Mouse (Mus musculus): ENCODE measurements around the gene Stk26. TPM values are rescaled to one million over a fixed set of nuclear protein-coding genes. Genes with fewer than 3 reads are reported as not detected.

Gene Stk26
- polyA plus RNA-seq (2014; fragmentation: Illumina TruSeq; extraction: RNeasy Lipid Tissue Mini Kit (QIAGEN cat#74804); ENCODE audit: low replicate concordance) = 6.2 TPM

DNA sequence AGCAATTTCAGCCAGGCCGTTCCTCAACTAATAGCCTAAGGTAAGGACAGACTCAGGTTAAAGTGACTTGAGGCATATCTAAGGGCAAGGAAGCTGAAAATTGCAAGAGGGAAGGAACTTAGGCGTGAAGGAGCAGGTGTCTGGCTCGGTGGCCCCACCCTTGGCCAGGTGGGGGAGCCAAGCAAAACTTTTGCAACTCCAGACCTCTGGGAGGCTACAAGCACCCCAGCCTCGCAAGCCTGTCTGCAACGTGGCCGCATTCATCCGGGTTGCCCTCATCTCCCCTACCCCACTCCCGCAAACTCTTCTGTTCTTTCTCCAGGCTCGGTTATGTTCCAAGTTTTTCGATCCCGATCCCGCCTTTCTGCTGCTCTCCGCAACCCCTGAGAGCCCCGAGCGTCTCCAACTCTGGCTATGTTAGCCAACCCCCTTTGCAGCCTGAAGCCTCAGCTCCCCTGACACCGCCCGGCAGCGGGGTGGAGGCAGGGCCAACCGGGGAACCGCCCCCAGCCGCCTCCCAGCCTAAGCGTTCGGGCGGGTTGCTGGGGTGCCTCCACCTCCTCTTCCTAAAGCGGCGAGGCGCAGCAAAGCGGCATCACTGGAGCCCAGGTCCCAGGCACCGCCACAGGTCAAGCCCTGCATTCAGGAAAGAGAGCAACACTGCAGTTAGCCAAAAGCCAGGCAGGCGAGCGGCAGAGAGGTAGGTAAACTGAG, at the start of gene Stk26:
Gene Stk26, plus strand, starts transcription at position 201 of the 714 bp plus-strand sequence.

DNA sequence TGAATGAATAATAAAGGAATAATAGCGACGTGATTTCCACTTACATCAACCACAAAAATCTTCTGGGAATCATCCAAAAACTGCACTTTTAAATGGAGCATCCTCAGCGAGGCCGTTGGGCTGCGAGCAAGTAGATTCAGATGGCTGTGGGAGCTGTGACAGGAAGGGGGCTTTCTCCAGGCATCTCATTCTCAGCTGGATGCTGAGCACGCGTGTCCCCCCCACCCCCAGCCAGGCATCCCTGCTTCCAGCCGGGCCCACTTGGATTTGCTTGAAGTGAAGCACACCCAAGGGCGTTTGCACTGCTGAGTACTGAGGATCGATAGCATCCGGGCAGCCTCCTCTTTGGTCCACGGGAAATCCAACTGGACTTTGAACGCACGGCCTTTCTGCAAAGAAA, 101.8 kb downstream of the Stk26 start, which contains the start of gene Frmd7:
Gene Frmd7, minus strand, starts transcription at position 101 of the 400 bp plus-strand sequence.

Other genes with a start within 250 kb of the Stk26 start
- not detected for gene Frmd7, start 101.7 kb downstream of the Stk26 start, polyA plus RNA-seq (2014; fragmentation: Illumina TruSeq; extraction: RNeasy Lipid Tissue Mini Kit (QIAGEN cat#74804); ENCODE audit: low replicate concordance)
- gene Rap2c, start 177.0 kb downstream of the Stk26 start, polyA plus RNA-seq (2014; fragmentation: Illumina TruSeq; extraction: RNeasy Lipid Tissue Mini Kit (QIAGEN cat#74804); ENCODE audit: low replicate concordance) = 191 TPM

All from small intestine, adult 10 weeks (tissue).